Mouse (Mus musculus) heart, embryonic 10.5 days (tissue): Measurements from ENCODE around the gene Mrpl4. TPM values are rescaled to one million over a fixed set of nuclear protein-coding genes. Genes with fewer than 3 reads are reported as not detected.
"Not testable (repeated sequence)": the region's sequence is repeated elsewhere in the genome, so short reads cannot be mapped to it uniquely, and the experiment has no call there.

Experiments
- DNase-seq: peaks from one replicate; pipeline ENCODE4 v3.0.0-alpha.2; 2017; ENCODE audit warnings: low spot score
- H3K27ac ChIP-seq: fragments of 300-500 bp; sonication (generic); 2 replicates; pipeline ENCODE4 v1.5.1; 2016; ENCODE audit warnings: mild to moderate bottlenecking
- H3K27me3 ChIP-seq: fragments of 300-500 bp; sonication (generic); 2 replicates; pipeline ENCODE4 v1.6.1; 2016; ENCODE audit warnings: mild to moderate bottlenecking; ENCODE audit not compliant: poor library complexity, insufficient read depth, severe bottlenecking
- H3K36me3 ChIP-seq: fragments of 300-500 bp; sonication (generic); 2 replicates; pipeline ENCODE4 v1.6.1; 2016; ENCODE audit warnings: mild to moderate bottlenecking, moderate library complexity
- H3K4me1 ChIP-seq: fragments of 300-500 bp; sonication (generic); 2 replicates; pipeline ENCODE4 v1.6.1; 2016; ENCODE audit warnings: mild to moderate bottlenecking
- H3K4me3 ChIP-seq: fragments of 300-500 bp; sonication (generic); 2 replicates; pipeline ENCODE4 v1.5.1; 2016; ENCODE audit warnings: mild to moderate bottlenecking, moderate library complexity
- H3K9me3 ChIP-seq: fragments of 300-500 bp; sonication (generic); 2 replicates; pipeline ENCODE4 v1.6.1; 2016; ENCODE audit warnings: mild to moderate bottlenecking, moderate library complexity
- WGBS: fragments of 180-500 bp; shearing (Covaris S2); methylation state at CpG from one replicate; pipeline ENCODE4 v1.1.7; 2016; 5-methylcytosine and 5-hydroxymethylcytosine counted together
- polyA plus RNA-seq: library from polyadenylated mRNA; unstranded; fragments of >200 nt; fragmentation: Nextera tagmentation; extraction: Ambion mirVana; gene quantifications from 2 replicates; pipeline ENCODE4 v1.2.1, GENCODE M21; 2016

Mrpl4 gene
- polyA plus RNA-seq, 1 experiment from 2014 or later, result 162 TPM

- H3K4me3 ChIP-seq, result no peak overlapping the region
- peaks cover 12% of the 10 kb centered on the region for H3K4me1 ChIP-seq
- peaks cover 10% of the 10 kb centered on the region; the same call in 1 of the 2 replicates for H3K27me3 ChIP-seq
- no peak overlapping the region for H3K27ac ChIP-seq
- H3K36me3 ChIP-seq, result no peaks in the 10 kb centered on the region
- WGBS, result 43% methylated on average over 5 of the region's 5 CpGs
- no peak for DNase-seq
- H3K9me3 ChIP-seq, result no peaks in the 10 kb centered on the region
Measured at GRCm38 (mm10) chr9:20993165-20993898, 9.2 kb upstream of the Mrpl4 start.

GRCm38 (mm10) chr9:20995069-20995468, 7.5 kb upstream of the Mrpl4 start:
- H3K9me3 ChIP-seq, result no peaks in the 10 kb centered on the region
- peaks cover 12% of the 10 kb centered on the region for H3K4me1 ChIP-seq
- H3K4me3 ChIP-seq, result no peak overlapping the region
- no peaks in the 10 kb centered on the region for H3K27me3 ChIP-seq
- no peak overlapping the region for H3K27ac ChIP-seq
- WGBS, result 74% methylated on average over 3 of the region's 3 CpGs
- no peak for DNase-seq
- H3K36me3 ChIP-seq, result no peaks in the 10 kb centered on the region

- no peaks in the 10 kb centered on the region for H3K36me3 ChIP-seq
- no peak overlapping the region for H3K27ac ChIP-seq
- no peaks in the 10 kb centered on the region for H3K27me3 ChIP-seq
- H3K9me3 ChIP-seq, result no peaks in the 10 kb centered on the region
- H3K4me1 ChIP-seq, result 0 out of 2 replicates have a peak, but pooled peaks cover 6% of the 10 kb centered on the region
- 87% methylated on average over 8 of the region's 8 CpGs for WGBS
- H3K4me3 ChIP-seq, result no peak overlapping the region
- no peak for DNase-seq
Measured at GRCm38 (mm10) chr9:20997065-20997464, 5.5 kb upstream of the Mrpl4 start.

- not testable (repeated sequence) for H3K36me3 ChIP-seq, DNase-seq
- 70% methylated on average over 1 of the region's 1 CpGs for WGBS
Measured at GRCm38 (mm10) chr9:20998337-20998736, 4.2 kb upstream of the Mrpl4 start.

GRCm38 (mm10) chr9:21000811-21001210, 1.7 kb upstream of the Mrpl4 start:
- Histone ChIP-seq H3K27ac (no peak overlapping the region), H3K4me3 (no peak overlapping the region)
- DNase-seq, result no peak

More at GRCm38 (mm10) chr9:20998337-20998736, 4.2 kb upstream of the Mrpl4 start:
- H3K9me3 ChIP-seq, H3K27ac ChIP-seq, H3K4me1 ChIP-seq, H3K4me3 ChIP-seq, H3K27me3 ChIP-seq: not testable (repeated sequence)

GRCm38 (mm10) chr9:21001651-21002200, 812 bp upstream of the Mrpl4 start:
- H3K27ac ChIP-seq, result no peak overlapping the region
- peaks cover 5% of the 10 kb centered on the region for H3K4me1 ChIP-seq
- H3K27me3 ChIP-seq, result no peaks in the 10 kb centered on the region
- 65% methylated on average over 6 of the region's 6 CpGs for WGBS
- H3K4me3 ChIP-seq, result no peak overlapping the region
- H3K9me3 ChIP-seq, result no peaks in the 10 kb centered on the region
- no peak for DNase-seq
- peaks cover 21% of the 10 kb centered on the region for H3K36me3 ChIP-seq

More at GRCm38 (mm10) chr9:21000811-21001210, 1.7 kb upstream of the Mrpl4 start:
- Histone ChIP-seq H3K36me3 (peaks cover 13% of the 10 kb centered on the region), H3K27me3 (no peaks in the 10 kb centered on the region), H3K9me3 (no peaks in the 10 kb centered on the region), H3K4me1 (peaks cover 5% of the 10 kb centered on the region)

- no peaks in the 10 kb centered on the region for H3K9me3 ChIP-seq
- H3K4me3 ChIP-seq, result peak overlapping the region; percentile 88
- 17% methylated on average over 7 of the region's 7 CpGs for WGBS
- DNase-seq, result no peak
- no peaks in the 10 kb centered on the region for H3K27me3 ChIP-seq
- H3K4me1 ChIP-seq, result peaks cover 5% of the 10 kb centered on the region
- H3K36me3 ChIP-seq, result peaks cover 26% of the 10 kb centered on the region
- peak overlapping the region; percentile 93 for H3K27ac ChIP-seq
Measured at GRCm38 (mm10) chr9:21002270-21002626, 290 bp upstream of the Mrpl4 start.

- H3K27ac ChIP-seq, result no peak overlapping the region
- no peak overlapping the region for H3K4me3 ChIP-seq
- H3K36me3 ChIP-seq, result peaks cover 49% of the 10 kb centered on the region
- no peaks in the 10 kb centered on the region for H3K9me3 ChIP-seq
- H3K27me3 ChIP-seq, result peaks cover 6% of the 10 kb centered on the region; the same call in 1 of the 2 replicates
- H3K4me1 ChIP-seq, result peaks cover 8% of the 10 kb centered on the region
- WGBS, result 91% methylated on average over 10 of the region's 10 CpGs
- no peak for DNase-seq
Measured at GRCm38 (mm10) chr9:21007313-21007952, 4.9 kb downstream of the Mrpl4 start.

GRCm38 (mm10) chr9:21008007-21008406, 5.5 kb downstream of the Mrpl4 start:
- DNase-seq, result no peak
- Histone ChIP-seq H3K4me1 (peaks cover 8% of the 10 kb centered on the region), H3K4me3 (no peak overlapping the region), H3K36me3 (peaks cover 49% of the 10 kb centered on the region), H3K27ac (no peak overlapping the region), H3K27me3 (peaks cover 6% of the 10 kb centered on the region; the same call in 1 of the 2 replicates), H3K9me3 (no peaks in the 10 kb centered on the region)
- WGBS, result 81% methylated on average over 7 of the region's 7 CpGs

GRCm38 (mm10) chr9:21010362-21010761, 7.8 kb downstream of the Mrpl4 start:
- Histone ChIP-seq H3K4me1 (peaks cover 12% of the 10 kb centered on the region), H3K4me3 (no peak overlapping the region), H3K27me3 (peaks cover 23% of the 10 kb centered on the region), H3K36me3 (peaks cover 40% of the 10 kb centered on the region), H3K9me3 (no peaks in the 10 kb centered on the region), H3K27ac (no peak overlapping the region)
- WGBS, result 48% methylated on average over 2 of the region's 2 CpGs
- no peak for DNase-seq

- not testable (repeated sequence) for H3K27ac ChIP-seq, H3K4me3 ChIP-seq, H3K9me3 ChIP-seq, DNase-seq
- Histone ChIP-seq H3K27me3 (peaks cover 30% of the 10 kb centered on the region), H3K36me3 (peaks cover 33% of the 10 kb centered on the region), H3K4me1 (peaks cover 19% of the 10 kb centered on the region)
- 64% methylated on average over 9 of the region's 9 CpGs for WGBS
Measured at GRCm38 (mm10) chr9:21010939-21011541, 8.5 kb downstream of the Mrpl4 start.

- Histone ChIP-seq H3K36me3 (peaks cover 26% of the 10 kb centered on the region), H3K4me3 (no peak overlapping the region), H3K27me3 (peaks cover 38% of the 10 kb centered on the region), H3K4me1 (peaks cover 27% of the 10 kb centered on the region), H3K9me3 (no peaks in the 10 kb centered on the region), H3K27ac (peak overlapping the region; percentile 36; the same call in 1 of the 2 replicates)
- no peak for DNase-seq
- WGBS, result 53% methylated on average over 5 of the region's 5 CpGs
Measured at GRCm38 (mm10) chr9:21011846-21012312, 9.3 kb downstream of the Mrpl4 start.

GRCm38 (mm10) chr9:21012368-21012767, 9.8 kb downstream of the Mrpl4 start:
- peaks cover 21% of the 10 kb centered on the region for H3K36me3 ChIP-seq
- peaks cover 43% of the 10 kb centered on the region for H3K27me3 ChIP-seq
- peak overlapping the region; percentile 36; the same call in 1 of the 2 replicates for H3K27ac ChIP-seq
- WGBS, result 33% methylated on average over 1 of the region's 1 CpGs
- DNase-seq, result no peak
- H3K9me3 ChIP-seq, result no peaks in the 10 kb centered on the region
- peaks cover 27% of the 10 kb centered on the region for H3K4me1 ChIP-seq
- no peak overlapping the region for H3K4me3 ChIP-seq
